Mouse (Mus musculus): ENCODE results near the gene Ppcdc.
A peak's percentile ranks its signal among the peaks of the same experiment; 100 is the strongest.

The Ppcdc gene

DNA sequence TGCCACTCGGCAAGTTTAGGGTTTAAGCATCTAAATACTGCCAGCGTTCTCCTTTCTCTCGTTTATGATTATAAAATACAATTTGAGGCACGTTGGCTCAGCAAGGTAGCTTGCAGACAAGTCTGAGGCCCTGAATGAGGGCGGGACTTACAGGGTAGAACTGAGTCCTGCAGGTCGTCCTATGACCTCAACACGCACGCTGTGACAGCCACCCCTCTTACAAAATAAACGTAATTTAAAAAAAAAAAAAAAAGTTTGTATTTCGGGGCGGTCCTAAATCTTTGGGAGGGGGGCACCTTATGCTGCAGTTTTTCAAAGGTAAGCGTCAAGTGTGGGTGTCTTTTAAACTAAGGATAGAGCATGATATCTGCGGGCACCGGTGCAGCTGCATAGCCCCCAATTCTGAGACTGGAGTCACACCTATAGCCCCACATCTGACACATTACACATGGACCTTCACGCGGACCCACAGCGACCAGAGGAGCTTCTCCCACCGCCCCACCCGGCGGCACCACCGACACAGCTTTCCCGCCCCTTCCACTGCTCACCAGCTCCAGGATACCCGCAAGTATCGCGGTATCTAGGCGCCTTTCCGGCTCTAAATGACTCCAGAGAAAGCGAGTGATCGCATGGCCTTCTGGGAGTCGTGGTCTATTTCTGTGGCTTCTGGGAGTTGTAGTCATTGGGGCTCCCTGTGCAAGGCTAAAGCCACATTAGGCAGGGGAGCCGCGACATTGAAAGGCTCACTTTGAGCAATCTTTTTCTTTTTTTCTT is at the start of gene Ppcdc:
Gene Ppcdc, minus strand, starts transcription at position 603 of the 774 bp plus-strand sequence.
- peak; percentile 89 to 94 for DNase-seq

DNA sequence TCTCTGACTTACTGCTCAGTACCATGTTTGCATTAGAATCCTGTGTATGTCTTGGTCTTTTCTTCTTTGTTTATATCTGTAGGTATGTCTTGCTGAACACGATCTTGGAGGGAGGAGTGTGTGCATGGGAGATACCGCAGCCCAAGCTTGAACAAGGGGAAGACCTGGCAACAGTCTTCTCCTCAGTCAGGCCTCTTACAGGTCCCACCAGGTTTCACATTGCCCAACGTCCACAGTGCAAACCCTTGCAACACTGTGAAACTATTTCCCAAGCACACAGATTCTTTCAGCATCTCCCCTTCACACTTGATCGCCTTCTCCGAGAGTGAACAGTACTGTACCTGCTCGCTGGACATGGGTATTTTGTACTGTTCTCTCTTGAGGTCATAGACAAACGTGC is 47.9 kb upstream of the Ppcdc start:
- DNase-seq = no peak

DNA sequence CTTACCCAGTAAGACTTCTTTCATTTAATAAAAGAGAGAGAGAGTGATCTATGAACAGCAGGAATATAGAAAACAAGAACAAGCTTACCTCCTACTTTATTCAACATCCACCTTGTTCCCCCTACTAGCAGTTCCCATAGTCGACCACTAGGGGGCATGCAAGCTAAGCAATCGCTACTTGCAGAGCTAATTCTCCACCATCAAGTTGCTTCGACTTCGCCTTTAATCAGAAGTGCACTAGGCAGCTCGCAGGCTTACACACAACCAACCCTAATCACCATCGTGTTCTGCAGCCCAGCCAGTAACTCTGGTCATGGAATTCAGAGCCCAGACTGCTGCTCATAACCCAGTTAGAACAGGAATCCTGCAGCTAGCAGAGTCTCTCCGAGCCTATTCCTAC is 45.9 kb upstream of the Ppcdc start:
- peak; percentile 39 to 49 for DNase-seq

DNA sequence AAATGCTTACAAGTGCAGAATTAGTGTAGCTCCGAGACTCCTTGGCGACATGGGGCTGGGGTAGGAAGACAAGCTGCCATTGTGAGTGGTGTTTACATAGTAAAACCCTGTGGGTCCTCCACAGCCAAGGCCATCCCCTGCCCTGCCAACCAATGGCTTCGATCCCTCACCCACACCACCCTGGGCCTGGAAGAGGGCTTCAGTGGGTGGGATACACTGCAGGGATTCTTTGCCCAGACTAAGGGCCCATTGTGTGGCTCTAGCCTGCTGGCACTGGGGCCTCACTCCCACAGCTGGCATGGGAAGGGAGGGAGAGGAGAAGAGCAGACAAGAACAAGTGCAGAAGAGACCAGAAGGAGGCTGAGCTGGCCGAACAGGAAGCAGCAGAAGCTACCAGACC is 29.0 kb upstream of the Ppcdc start:
- no peak for DNase-seq

DNA sequence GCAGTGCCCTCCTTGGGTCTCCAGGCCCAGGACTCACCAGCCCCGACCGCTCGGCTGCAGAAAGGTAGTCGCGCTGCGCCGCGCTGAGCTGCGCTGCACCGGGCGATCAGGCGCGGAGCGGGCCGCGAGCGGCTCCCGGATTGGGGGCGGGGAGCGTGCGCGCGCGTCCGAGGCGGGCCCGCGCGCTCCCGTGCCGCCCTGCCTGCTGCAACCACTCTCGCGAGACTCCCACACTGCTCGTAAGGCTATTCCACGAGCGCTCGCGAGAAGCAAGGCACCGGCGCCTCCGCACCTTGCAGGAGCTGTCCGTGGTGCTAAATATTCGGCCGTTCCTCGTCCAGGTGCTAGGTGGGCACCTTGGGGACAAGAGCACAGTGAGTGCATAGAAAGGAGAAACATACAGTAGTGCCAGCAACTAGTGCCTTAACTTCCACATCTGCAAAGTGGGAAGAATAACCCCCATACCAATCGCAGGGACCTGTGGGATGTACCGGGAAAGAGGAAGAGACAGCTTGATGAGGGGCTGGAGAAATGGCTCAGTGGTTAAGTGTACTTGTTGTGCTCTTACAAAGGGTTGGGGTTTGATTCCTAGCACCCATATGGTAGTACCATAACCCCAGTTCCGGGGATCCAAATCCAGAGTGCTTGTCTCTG is 28.1 kb upstream of the Ppcdc start, which contains the start of gene Scamp5:
Gene Scamp5, minus strand, starts transcription at position 165 of the 654 bp plus-strand sequence.
- DNase-seq = peak; percentile 69 to 79

DNA sequence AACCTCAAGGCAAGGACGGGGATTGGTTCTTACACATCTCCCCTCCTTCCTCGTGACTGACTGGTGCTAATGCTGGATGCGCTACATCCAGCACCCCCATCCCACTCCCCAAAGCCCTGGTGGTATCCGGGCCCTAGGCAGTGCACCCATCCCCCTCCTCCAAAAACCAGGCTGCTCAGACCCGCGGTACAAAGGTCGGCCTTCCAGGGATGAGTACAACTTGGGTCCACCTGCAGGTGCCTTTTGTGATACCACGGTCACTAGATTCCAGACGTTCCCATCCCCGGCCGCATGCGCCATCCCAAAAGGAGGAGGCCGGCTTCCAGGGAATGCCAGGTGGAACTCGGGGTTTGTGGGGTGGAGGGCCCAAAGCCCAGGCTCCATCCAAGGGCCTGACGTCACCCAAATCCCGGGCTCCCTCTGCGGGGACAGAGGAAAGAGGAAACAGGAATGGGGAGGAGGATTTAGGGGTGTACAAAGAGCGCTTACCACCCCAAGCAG is 27.4 kb upstream of the Ppcdc start:
- peak in 1 of 2 experiments; percentile 8 for DNase-seq

DNA sequence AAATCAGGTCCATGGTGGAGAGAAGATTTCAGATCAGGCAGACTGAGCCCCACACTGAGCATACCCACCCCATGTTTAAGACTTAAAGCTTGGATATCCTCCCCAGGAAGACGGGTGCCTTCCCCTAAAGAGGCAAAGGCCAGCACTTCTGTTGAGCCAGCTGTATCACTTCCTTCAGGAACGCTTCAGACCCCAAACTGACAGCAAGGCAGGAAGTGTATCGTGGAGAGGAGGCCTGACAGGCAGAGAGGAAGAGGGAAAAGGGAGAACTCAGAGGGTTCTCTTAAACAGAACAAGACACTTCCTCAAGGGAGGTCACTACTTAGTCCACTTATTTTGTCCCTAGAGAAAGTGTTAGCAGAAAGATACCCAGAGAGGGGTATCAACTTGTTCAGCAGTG is 26.2 kb upstream of the Ppcdc start:
- DNase-seq = no peak

DNA sequence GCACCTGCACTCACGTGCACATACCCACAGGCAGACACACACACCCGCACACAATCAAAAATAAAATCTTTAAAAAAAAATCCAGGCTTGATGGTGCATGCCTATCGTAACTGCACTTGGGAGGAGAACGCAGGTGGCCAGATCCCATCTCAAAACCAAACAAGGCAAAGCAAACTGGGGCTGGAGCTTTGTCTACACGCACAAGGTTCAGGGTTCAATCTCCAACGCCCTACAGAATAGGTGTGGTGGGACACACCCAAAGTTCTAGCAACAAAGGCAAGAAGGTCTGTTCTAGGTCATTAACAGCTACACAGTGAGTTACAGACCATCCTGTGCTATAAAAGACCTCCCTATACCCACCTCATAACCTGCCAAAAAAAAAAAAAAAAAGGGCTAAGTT is 22.9 kb upstream of the Ppcdc start:
- DNase-seq = no peak

DNA sequence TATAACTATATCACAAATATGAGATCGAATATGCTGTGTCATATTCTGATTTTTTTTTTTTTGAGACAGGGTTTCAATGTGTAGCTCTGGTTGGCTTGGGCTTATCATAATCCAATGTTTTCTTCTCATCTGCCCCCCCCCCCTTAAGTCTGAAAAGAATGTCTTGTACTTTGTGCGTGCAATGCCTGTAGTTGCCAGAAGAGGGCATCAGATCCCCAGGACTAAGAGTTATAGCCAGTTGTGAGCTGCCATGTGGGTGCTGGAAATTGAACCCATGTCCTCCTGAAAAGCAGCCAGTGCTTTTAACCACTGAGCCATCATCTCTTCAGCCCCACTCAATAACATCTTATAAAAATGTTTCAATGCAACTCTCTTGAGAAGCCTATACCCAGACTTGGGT is 19.8 kb upstream of the Ppcdc start:
- no peak for DNase-seq

DNA sequence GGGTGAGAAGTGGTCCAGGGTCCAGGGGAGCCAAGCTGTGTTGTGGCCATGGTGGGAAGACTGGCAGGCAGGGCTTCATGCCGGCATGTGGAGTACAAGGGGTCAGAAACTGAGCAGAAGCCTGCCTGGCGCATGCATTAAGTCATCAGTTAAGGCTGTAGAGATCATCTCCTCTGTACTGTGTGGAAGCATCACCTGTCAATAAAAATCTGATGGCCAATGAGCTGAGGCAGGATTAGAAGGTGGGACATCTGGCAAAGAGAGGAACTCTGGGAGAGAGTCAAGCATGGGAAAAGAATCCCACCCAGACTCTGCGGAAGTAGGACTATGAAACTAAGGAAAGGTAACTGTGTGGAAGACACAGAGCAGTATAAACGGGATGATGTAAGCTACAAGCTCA is 13.6 kb upstream of the Ppcdc start:
- DNase-seq = no peak

DNA sequence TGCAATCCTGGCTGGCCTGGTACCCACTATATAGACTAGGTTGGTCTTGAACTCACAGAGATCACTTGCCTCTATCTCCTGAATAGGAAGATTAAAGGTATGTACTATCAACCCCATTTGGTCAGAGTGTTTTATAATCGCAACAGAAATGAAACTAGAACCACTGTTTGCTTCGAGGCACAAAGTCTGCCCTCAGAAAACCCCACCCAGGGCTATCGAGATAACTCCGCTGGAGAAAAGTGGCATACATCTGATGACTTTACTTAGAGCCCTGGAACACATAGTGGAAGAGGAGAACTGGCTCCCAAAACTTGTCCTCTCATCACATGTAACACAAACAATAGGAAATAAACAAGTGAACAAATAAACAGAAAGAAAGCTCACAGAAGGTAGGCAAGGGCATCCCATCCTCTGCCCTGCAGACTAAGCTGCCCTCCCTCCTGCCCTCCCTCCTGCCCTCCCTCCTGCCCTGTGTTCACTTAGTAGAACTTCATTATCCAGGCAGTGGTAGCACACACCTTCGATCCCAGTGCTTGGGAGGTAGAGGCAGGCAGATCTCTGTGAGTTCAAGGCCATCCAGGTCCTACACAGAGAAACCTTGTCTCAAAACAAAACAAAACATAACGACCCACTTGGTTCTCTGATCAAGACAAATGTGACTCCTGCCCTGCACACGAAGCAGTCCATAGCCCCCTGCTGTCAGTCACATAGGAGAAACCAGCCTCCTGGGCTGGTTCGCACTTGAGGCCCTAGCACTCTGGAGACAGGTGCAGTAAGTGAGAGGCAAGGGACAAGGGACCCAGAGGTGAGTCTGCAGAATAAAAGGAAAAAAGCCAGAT is 12.9 kb upstream of the Ppcdc start:
- DNase-seq = no peak

DNA sequence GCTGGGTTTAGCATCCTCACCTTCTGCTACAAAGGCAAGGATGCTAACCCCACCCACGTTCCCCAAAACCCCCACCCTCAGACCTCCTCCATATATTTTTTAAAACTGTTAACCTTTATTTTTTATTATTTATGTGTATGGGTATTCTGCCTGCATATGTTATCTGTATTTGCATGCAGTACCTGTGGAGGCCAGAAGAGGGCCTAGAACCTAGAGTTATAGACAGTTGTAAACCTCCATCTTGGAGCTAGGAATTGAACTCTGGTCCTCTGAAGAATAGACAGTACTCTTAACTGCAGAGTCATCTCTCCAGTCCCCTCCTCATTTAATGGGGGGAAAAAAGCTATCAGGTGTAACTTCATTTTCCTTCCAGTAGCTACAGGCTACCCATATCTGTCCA is 9.8 kb upstream of the Ppcdc start:
- DNase-seq = no peak

DNA sequence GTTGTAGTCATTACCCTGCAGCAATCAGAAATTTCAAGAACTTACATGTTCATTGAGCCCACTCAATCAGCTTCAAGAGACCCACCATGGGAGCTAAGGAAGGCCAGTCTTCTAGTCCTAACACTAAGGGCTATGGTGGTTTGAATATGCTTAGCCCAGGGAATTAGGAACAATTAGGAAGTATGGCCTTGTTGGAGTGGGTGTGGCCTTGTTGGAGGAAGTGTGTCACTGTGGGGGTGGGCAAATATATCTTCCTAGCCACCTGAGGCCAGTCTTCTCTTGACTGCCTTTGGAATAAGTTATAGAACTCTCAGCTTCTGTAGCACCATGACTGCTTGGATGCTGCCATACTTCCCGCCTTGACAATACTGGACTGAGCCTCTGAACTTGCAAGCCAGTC is 696 bp upstream of the Ppcdc start:
- no peak for DNase-seq

DNA sequence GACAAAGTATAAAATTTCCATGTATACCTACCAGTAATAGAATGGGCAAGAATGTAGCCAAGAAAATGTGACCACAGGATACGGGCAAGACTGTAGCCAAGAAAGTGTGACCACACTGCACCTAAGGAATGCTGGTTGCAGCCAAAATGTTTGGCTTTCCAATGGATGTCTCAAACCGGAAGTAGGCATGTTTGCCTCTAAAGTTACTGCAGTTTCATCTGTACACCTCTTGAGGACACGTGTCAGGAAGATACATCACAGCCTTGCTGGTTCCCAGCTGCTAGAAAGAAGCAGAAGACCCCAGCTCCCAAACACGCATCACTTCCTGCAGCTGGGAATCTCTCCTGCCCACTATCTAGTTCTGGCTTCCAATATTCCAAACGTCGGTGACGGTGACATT is 841 bp downstream of the Ppcdc start:
- no peak for DNase-seq

DNA sequence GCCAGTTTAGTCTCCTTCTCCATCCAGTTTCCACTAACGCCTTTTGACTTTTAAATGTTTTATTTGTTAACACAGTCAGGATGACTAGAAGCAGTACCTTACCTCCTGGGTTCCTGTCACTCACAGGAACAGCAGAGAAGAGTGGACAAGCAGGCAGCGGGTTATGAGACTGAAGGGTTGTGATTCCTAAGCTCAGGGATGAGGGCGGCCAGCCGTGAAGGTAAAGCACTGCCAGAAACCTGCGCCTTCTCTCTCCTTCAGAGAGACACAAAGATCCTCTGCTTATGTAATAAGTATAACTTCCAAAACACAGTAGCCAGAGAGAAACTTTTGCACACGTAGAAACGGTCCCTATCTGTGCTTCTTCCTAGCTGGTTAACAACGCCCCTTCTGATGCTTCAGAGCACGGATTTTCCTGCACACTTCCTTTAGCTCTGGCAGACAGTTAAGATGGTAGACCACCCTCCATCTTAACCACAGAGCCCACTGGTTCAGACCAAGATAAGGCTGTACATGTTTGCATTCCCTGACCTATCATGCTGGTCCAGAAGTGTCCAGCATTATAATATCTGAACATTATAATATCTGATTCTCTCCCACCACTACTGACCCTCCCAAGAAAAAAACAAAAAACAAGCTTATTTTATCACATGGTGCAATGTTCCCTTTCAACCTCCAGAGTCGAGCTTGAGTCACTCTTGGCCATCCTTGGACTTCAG is 1.9 kb downstream of the Ppcdc start:
- no peak for DNase-seq

DNA sequence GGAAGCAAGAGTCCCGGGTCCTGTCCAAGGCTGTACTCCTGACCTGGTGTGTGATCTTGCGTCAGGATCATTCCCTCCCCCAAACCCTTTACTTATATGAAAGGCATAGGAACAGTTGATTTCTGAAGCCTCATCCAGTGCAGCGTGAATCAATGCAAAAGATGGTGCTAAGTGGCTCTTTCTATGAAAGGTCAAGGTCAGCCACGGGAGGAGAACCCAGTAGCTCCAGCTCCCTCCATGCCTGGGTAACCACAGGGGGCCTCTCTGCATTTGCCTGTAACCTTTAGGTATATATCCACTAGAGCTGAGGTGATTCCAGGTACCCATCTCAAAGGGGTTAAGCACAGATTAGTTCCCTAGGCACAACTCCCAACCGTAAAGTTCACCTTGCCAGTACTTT is 3.8 kb downstream of the Ppcdc start:
- DNase-seq = no peak

DNA sequence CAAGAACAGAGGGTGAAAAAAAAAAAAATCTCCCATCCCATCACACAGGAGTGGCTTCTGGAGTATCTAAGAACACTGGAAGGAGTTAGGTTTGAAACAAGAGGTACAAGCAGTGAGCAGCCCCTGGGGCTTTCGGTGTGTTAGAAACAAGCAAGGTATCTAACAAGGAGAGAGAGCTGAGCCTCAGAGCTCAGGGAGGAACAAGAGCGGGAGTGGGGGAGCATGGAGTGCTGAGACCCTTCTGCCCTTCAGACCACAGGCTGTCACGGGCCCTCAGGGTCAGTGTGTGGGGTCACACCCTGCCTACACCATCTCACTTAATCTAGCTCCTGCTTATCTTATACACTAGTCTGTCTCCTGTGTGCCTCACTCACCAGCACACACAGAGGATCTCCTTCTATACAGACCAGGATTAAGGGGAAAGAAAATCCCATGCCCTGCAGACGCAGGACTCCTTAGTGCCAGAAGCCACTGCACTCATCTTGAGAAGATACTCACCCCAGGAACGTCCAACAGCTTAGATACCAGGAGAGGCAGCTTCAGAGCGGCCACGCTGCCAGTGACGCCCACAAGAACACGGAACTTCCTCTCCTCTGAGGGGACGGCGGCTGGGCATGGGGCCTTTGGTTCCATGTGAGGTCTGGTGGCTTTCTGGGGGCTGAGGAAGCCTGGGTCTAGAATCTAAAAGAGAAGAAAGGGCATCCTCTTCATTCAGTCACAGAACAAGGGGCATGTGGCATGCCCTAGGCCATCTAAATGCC is 5.3 kb downstream of the Ppcdc start:
- DNase-seq = no peak

DNA sequence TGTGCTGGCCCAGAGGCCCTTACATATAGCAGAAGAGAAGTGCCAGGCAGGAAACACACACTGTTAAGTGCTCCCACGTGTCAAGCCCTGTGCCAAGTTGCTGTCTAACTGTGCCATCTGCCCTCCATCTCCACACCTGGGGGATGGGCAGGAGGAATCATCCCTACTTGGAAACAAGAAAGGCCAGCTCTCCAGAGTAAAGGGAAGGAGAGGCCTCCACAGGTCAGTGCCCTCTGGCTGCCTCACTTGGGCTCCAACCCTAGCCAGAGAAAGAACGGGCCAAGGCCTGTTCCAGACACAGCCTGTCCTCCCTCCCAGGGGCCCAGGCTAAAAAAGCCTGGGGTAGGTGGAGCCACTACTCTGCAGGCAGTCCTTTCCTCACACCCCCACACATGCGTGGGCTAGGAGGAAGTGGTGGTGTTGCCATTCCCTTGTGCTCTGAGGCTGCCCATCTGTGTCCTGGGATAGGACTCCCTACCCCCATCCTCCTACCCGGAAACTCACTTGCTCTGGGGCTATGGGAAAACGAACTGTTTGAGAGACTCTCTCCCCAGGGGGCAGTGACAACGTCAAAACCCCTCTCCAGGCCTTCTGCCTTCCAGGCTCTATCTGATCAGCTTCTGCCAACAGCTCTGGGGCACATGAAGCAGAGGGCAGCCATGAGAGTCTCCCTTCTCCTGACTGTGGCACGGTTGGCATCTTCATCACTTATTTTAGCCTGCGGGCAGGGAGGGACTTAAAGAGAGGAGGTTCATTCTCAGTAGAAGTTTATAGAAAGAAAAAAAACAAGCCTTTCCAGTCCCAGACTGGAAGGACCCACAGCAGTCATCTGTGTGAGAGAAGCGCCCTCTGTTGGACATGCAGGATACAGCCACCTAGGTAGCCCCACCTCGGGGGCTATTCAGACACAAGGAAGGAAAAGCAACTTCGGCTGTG is 6.6 kb downstream of the Ppcdc start:
- peak; percentile 60 to 73 for DNase-seq

DNA sequence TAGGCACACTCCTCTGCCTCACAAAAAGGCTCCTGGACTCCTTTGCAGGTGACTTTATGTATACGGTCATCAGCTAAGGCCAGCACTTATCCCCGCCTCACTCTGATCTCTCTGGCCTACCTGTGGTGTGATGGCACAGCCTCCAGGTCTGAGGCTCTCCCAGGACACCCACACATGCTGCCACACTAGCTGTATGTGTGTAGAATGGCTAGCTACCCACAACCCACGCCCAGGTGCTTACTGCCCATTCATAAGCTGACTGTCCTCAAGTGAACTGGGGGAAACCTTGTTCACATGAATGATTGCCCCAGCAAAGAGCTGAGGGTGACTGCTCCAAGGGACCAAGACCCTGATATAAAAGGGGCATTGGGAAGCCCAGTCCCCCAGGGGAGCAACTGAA is 7.4 kb downstream of the Ppcdc start:
- no peak for DNase-seq

DNA sequence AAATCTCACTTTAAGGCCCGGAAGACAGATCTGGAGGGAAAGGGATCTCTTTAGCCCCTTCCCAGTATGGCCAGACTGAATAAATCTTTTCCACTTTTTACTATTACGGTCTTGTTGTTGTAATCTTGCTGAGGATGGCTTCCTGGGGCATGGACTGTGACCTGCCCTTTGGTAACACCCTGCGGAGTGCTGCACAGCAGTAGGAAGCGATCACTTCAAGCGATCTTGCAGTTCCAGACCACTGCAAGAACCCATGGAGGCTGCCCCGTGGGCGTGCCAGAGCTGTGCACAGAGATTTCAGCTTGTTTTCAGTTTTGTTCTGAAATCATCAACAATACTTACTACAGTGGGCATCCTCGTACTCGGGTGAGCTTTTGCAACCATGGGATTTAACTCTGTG is 8.7 kb downstream of the Ppcdc start:
- no peak for DNase-seq

DNA sequence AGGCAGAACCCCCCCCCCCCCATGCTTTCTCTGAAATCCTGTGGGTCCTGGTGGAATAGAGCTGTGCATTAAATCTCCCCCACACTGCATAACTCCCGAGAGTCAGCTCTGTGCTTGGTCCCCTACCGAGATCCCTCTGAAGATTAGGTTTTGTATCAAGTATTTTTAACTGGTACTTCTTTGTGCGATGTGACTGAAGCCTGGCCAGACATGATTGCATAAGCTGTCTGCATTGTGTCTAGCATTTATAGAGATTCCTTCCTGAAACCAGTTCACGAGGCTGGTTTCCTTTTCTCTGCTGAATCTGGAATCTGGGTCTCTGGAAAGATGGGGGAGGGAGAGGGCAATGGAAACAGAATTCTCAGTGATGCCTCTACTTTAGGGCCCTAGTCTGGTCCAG is 11.5 kb downstream of the Ppcdc start:
- no peak for DNase-seq
